Mouse (Mus musculus): ENCODE results near the gene Fam129c.

Gene Fam129c

DNA sequence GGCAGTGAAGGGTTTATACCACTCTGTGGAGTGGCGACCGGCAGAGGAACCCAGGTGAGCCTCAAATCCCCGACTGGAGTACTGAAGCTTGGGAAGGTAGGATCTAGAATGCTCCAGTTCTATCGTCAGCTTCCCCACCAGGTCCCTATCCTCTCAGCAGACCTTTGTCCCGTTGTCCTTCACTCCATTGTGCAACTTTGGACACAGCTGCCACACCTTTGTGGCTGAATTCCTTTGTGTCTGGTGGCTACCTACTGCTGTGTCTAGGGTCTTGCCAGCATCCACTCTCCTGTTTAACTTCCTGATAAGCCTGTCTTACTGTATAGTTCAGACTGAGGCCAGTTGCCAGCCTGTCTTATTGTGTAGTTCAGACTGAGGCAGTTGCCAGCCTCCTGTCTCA, 14.7 kb downstream of the Fam129c start:
- DNase-seq = no peak

DNA sequence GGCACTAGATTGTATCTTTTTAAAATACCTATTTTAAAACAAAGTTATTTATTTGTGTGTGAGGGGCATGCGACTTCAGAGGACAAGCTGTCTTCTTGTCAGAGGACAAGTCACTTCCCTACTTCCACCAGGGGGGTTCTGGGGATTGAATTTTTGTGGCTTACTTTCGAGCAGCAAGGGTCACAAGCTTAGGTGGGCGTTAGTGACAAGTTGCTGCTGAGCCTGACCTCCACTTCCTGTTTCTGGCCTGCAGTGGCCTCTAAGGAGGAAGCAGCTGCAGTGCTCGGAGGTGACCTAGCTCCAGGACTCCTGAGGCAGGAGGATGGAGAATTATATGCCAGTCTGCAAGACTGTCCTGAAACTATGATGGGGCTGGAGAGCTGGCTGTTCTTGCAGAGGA, 16.0 kb downstream of the Fam129c start:
- DNase-seq = no peak

DNA sequence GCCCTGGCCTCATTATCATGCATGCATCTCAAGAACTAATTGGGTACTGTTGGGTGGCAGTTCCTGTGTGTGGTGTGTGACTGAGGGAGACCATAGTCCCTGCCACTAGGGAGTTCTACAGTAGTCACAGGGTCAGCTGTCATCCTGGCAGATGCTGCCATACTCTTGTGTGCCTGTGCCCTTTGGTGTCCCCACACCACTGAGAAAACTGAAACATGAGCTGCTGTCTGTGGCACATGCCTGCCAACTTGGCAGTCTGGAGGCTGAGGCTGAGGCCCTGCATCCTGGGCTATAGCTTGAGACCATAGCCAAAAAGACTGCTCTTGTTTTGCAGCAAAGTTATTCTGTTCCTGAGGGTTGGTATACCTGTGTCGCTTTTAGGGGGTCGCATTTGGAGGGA, 22.3 kb downstream of the Fam129c start:
- DNase-seq = no peak

DNA sequence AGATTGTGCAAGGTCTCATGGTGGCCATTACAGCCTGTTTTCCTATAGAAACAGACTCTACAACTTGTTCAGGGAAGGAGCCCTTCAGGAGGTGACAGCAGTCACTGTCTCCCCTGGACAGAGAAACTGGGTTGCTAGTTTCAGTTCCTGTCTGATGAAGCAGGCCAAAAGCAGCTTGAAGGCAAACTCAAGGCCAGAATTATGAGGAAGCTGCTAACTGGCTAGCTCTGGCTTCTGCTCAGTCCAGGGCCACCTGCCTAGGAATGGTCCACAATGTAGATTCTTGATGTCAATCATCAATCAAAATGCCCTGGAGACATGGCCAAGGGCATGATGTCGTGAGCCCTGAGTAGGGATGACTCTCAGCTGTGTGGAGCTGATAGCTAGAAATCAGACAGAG, 27.6 kb downstream of the Fam129c start:
- DNase-seq = no peak

DNA sequence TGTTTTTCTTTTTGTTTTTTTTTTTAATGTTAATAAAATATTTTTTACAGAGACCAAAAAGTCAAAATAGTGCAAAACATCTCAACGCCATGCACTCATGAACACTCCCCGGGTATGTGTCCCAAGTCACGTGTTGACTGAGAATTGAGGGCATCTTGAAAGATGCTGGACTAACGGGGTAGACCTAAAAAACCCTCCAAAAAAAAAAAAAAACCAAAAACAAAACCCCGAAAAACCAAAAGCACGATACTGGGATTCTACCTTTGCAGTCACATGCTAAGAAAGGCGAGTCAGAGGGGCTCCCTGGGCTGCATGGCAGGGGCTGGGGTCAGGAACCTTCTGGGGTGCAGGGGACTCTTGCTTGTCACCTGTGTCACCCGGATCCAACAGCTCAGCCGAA, 29.3 kb downstream of the Fam129c start:
- no peak for DNase-seq

DNA sequence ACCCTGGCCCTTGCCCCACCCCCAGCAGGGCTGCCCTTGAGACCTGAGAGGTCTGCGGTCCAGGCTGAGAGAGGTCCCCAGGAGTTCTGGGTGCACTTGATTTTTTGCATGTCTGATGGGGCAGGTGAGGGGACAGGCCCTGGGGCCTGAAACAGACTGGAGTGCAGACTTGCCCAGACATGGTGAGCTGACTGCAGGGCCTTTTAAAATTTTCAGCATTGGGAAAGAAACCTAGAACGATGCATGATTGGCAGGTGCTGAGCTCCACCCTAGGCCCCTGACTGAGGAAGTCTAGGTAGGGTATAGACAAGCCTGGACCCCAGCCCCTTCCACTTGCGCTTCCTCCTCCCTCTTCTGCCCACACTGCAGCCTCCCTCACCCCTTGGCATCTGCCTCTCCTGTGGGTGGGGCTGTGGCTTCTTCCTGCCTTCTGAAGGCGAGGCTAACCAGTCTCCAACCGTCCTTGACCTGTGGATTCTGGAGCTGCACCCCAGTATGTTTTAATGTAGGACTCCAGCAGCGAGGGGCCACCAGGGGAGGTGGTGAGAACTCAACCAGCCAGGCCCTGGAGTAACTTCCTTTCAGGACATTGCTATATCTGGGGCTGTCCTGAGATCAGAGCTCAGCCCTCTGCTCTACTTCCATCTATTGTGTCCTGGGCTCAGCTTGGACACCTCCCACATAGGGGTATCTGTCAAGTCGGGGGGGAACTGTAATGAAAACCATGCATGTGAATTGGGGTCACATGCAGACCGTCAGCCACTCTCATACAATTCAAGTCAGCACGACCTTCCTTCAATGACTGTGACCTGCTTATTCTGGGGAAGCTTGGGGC, 30.0 kb downstream of the Fam129c start:
- DNase-seq = no peak

DNA sequence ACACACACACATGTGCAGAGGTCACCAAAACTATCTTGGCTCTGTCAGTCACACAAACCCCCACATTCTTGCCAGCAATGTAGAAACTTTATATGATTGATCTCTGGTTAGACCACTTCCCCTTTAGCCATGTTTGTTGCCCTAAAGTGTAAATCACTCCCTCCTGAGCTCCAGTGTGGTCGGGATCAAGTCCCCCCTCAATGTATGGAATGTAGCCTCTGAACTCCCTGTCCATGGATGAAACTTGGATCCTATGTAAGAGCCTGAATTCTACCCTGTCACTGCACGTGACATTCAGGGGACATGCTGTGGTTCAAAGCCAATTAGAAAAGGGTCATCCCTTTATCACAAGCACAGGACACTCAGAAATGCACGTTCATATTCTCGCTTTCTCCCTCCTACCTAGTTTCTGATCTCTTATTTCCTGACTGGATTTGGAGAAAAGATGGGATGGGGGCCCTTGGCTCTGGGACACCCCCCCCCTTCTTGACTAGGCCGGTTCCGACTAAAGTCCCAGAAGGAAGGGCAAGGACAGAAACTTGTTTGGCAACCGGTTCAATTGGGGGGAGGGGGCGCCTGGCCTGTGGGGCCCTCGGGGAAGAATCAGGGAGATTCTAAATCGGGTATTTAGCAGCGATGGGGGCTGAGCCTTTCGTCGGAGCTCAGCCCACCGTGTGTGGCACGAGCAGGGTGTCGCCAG, 31.1 kb downstream of the Fam129c start:
- no peak for DNase-seq

DNA sequence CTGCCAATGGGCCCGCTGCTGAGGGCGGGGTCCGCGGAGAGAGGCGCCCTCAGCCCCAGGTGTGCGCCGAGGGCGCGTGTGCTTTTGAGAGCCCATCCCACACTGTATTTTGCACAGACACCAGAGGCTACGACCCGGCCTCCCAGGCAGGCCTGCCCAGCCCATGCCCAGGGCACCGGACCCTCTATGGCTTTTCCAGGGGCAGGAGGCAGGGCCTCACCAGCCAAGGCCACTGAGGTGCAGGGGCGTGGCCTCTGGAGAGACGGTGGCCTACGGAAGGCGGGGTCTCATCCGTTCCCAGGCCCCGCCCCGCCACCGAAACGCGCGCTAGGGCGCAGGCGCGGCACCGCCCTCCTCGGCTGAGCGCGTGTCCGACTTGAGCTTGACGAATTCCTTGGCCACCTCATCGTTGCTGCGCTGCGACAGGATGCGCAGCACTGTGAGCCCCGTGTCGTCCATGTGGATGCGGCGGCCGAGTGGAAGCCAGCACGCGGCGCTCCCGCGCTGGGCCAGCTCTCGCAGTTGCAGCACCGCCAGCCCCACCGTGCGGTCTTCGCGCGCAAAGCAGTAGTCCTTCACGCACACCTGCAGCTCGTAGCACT, 31.7 kb downstream of the Fam129c start:
- peak; percentile 91 for DNase-seq

DNA sequence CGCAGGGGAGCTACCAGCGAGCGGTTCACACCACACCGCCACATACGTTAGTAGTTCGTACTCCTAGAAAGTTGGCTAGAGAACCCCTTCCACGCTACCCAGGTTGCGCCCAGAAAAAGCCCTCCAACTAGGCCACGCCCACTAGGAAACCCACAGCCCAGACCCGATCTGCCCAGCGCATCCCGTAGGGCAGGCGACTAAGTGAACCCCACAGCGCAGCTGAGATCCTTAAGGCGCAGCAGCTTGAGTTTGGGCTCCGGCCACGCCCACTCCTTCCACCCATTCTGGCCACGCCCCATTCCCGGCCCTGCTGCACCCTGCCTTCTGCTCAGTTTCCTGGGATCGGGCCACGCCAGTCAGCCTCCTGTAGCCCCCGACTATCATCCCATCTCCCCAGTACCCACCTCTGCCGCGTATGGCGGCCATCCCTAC, 32.3 kb downstream of the Fam129c start:
- DNase-seq = peak; percentile 72

DNA sequence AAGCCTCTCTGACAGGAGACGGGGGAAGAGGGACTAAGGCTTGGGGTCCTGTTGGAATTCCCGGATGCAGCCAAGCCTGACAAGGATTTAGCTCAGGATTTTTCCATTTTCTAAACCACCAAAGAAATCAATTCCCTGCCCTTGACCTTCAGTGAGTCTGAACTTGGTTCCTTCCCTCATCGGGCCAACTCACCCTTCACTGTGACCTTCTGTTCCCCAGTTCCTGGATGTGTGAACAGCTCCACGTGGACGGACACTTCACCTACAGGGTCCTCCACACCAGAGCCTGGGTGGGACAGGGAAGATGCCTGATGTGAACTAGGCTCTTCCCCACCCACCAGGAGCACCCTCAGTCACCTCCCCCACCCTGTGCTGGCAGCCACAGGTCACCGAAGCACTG, 33.3 kb downstream of the Fam129c start:
- no peak for DNase-seq

DNA sequence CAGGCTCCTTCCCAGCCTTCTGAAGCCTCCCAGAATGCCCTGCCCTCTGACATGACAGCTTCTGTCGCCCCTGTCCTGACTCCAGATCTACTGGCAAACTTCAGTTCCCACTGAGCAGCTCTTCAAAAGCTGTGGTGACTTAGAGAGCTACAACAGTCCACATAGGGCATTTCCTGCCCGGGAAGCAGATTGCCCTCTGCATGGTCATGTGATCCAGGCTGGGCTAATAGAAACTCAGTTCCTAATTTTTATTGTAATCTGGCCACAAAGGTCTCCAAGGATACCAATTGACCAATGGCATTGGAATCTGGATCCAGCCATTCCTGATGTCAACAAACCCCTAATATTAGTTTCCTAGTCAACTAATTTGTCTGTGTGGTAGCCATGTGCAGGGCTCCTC, 34.4 kb downstream of the Fam129c start:
- DNase-seq = no peak

DNA sequence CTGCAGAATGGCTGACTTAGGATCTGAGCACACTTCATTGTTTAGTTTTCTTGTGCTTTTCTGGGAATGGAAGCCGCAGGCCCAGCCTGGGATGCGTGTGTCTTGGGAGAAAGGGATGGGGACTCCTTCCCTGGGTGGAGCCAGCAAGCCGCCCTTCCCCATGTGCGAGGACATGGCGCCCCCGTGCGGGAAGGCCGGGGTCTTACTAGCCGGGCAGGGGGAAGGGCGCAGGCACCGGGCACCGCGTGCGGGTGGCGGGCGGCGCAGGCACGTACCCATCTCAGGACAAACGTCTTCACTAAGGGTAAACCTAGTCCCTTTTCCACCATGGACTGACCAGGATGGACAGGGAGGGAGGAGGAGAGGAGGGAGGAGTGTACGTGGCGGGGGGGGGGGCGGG, 35.7 kb downstream of the Fam129c start:
- no peak for DNase-seq

DNA sequence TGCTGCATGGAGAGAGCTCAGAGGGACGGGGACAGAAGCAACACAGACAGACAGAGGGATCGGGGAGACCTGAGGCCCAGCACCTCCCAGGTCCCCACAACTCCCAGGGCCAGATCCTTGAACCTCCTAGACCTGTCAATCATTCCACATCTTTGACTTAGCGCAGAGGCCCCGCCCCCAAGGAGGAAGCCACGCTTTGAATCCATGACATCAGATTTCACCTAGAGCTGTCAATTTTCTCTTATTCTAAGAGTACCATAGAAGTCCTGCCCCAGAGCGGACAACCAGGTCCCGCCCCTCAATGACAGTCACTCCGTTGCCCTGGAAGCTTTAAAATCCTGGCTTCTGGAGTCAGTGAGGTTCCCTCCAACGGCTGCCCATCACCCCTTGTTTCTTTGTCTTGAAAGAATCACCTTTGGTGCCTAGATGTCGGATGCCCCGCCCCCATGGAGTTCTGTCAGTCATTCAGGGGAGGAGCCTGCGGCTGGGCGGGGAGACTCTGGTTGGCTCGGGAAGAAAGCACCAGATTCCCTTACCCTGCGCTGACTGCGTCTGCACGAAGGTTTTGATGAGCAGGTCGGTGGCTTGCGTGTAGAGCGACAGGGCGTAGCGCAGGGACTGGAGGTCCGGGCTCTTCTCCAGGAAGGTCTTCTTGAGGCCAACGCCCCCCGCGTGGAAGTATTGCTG, 36.7 kb downstream of the Fam129c start:
- DNase-seq = peak; percentile 57

DNA sequence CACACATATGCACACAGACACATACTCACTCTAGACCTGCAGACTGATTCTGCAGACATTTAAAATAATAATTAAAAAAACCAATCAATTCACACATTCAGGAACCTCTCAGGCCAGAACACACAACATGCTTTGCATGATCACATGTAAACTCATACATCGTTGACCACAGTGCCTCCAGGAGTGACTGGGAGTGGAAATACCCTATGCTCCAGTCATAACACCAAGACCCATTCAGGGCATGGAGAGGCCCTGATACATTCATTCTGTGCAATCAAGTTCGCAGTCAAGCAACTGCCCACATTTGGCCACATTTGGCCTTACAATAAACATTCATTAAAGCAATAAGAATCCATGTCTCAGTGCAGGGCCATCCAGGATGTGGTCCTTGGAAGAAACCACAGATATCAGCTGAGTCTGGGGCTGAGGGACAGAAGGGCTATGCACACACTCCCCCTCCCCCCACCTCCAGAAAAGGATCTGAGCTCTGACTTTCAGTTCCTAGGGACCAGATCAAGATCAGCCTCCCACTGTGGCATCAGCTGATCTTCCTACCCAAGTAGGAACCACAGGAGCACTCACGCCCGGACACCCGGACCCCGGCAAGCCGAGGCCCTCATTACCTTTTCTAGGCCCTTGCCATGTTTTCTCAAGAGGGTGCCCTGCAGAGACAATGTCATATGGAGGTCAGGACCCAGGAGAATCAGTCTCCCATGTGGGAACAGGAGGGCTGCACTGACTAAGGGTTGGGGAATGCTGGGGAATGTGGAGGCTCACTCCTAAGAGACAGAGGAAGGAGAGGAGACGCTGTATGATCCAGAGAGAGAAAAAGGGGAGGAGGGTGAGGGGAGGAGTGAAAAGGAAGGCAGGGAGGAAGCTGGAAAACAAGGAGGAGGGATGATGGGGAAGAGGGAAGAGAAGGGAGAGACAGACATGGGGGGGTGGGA, 40.0 kb downstream of the Fam129c start:
- DNase-seq = no peak

DNA sequence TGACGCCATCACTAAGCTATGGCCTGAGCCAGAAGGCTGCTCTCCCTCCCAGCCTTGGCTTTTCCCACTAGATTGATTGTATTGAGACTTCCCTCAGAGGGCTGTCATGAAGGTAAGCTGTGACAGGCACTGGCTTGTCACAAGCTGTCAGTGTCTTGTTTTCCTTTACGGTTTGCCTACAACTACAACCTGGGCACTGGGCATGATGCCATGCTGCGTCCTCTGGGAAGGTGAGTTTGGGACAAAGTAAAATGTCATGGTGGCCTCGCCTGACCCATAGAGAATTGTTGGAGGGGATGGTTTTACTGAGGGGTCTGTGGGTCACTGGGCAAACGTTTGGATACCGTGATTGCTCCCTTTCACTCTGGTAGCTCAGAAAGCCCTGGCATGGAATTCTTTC, 40.9 kb downstream of the Fam129c start:
- DNase-seq = no peak

DNA sequence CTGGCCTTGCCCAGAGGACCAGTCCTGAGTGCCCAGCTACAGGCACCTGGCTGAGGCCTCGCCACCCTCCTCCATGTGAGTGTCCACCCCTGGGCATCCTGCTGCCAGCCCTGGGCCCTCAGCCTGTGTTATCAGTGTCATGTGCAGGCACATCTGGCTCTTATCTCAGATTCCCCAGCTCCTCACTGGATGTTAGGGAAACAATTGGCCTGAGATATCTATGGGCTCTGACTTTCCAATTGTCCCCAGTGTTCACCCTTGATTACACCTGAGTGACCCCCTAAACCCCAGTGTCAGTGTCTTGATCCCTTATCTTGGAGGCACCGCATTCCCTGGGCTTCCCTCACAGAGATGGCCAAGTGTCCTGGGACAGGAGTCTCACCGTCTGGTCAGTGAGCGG, 41.9 kb downstream of the Fam129c start:
- no peak for DNase-seq

DNA sequence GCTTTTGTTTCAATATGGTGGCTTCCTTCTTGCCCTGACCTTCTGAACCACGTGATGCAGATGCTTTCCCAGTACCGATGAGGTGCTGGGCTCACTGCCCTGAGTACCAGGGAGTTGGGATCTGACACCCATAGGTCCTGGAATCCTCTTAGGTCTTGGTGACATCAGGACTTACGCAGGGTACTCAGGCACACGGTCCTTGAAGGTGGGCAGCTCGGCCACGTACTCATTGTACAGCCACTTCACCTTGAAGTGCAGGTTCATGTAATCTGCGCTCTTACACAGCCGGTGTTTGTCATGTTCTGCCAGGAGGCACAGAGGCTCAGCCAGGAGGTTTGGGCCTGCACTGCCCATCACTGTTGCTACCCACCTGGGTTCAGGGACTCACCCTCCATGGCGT, 48.1 kb downstream of the Fam129c start:
- DNase-seq = no peak

DNA sequence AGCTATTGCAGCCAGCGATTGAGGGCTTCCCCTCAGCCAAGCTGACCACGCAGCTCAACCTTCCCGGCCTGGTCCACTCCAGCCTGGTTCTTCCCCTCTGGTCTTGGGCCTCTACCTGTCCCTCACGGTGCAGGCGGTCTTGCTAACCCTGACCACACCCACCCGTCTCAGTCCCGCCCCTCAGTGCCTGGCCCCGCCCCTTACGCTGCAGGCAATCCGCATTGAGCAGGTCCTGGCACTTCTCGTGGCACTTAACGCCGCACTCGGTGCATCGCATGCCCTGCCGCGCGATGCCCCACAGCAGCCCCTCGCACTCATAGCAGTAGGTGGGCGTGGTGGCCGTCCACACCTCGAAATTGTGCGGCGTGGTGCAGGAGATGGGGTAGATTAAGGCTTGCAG, 57.2 kb downstream of the Fam129c start:
- no peak for DNase-seq

Data from cerebellum, adult 9-11 months (tissue).